9 mouse cellular contexts compared by ENCODE assay signal in the genomic region with DNA sequence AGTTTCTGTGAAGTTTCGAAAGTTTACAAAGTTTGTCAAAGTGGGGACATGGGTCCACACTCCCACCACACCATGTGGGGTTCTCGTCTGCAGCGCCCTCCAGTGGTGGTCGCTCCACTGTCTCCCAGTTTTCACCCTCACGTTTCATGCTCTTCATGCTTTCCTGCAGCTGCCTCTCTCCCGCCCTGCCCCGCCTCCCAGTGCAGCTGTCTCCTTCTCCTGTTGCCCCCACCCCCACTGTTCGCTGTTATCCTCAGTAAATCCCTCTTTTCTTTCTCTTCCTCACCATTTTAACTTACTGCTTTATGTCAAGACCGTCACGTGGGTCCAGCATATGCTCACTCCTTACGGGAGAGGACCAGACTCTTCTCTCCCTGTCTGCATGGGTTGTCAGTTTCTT. TPM values are rescaled to one million over a fixed set of nuclear protein-coding genes. Genes with fewer than 3 reads are reported as not detected.
DNase-seq lines count a peak whose midpoint lies in the region; ATAC-seq and TF ChIP-seq lines count a peak whose summit lies in the region.
"Had no signal": no experiment of that assay in that cellular context is flagged by ENCODE, and none has a peak within 500 bp of the region (broad histone marks: within the 10 kb centered on the region; RNA-seq: fewer than 3 reads in every experiment).

No protein-coding gene starts in this region.

- DNase-seq in hindbrain, embryonic 10.5 days (ENCODE audit: low spot score): peak; percentile 10
- DNase-seq in 3134 (ENCODE audit: extremely low read depth, insufficient read length, low spot score): peak; percentile 21
- no peak for DNase-seq in G1E (ENCODE audit: low spot score)
- peak; percentile 49 for DNase-seq in limb, embryonic 11.5 days (ENCODE audit: low spot score)
- no peak for DNase-seq in adrenal gland, postnatal 25 days
- DNase-seq in cerebellum, postnatal 25 days: no peak

- WGBS in hindbrain, embryonic 10.5 days: 35% methylated on average over 11 of the region's 11 CpGs
- WGBS in hindbrain, embryonic 12.5 days: 40% methylated on average over 11 of the region's 11 CpGs
- WGBS in limb, embryonic 11.5 days: 40% methylated on average over 11 of the region's 11 CpGs

- no peak overlapping the region for H3K27ac ChIP-seq in hindbrain, embryonic 10.5 days
- H3K27ac ChIP-seq in hindbrain, embryonic 12.5 days: no peak overlapping the region
- no peak overlapping the region for H3K27ac ChIP-seq in limb, embryonic 11.5 days (replicated peaks; ENCODE audit: low read depth, low read length)
- H3K27ac ChIP-seq: heart, embryonic 15.5 days had no signal

- ATAC-seq in hindbrain, embryonic 12.5 days (ENCODE audit: low FRiP score): no peak
- no peak for ATAC-seq in G1E (ENCODE audit: extremely low read depth, insufficient number of reproducible peaks, low FRiP score, poor library complexity, severe bottlenecking)
- ATAC-seq in limb, embryonic 11.5 days (ENCODE audit: insufficient number of reproducible peaks, low FRiP score, low TSS enrichment, low read depth): no peak
- ATAC-seq in cerebellum, adult (ENCODE audit: insufficient number of reproducible peaks, low FRiP score, low TSS enrichment): no peak

- H3K4me3 ChIP-seq in hindbrain, embryonic 10.5 days: no peak overlapping the region
- no peak overlapping the region for H3K4me3 ChIP-seq in hindbrain, embryonic 12.5 days
- H3K4me3 ChIP-seq in G1E (ENCODE audit: low read depth, low read length): no peak overlapping the region
- H3K4me3 ChIP-seq in limb, embryonic 11.5 days (ENCODE audit: low read depth, low read length): no peak overlapping the region
- H3K4me3 ChIP-seq: heart, embryonic 15.5 days had no signal

- H3K4me1 ChIP-seq in hindbrain, embryonic 10.5 days (replicated peaks): peaks cover 3% of the 10 kb centered on the region; the same call in 1 of the 2 replicates
- no peaks in the 10 kb centered on the region for H3K4me1 ChIP-seq in hindbrain, embryonic 12.5 days
- peaks cover 25% of the 10 kb centered on the region for H3K4me1 ChIP-seq in G1E (ENCODE audit: insufficient read depth, low read depth, low read length)
- H3K4me1 ChIP-seq in limb, embryonic 11.5 days (ENCODE audit: control insufficient read depth, insufficient read depth, low read length): no peaks in the 10 kb centered on the region
- H3K4me1 ChIP-seq: heart, embryonic 15.5 days had no signal

- no peak overlapping the region for H3K4me2 ChIP-seq in hindbrain, embryonic 12.5 days (replicated peaks)
- no peak overlapping the region for H3K4me2 ChIP-seq in limb, embryonic 11.5 days (ENCODE audit: low read depth, severe bottlenecking)
- H3K4me2 ChIP-seq: heart, embryonic 15.5 days had no signal

- H3K9ac ChIP-seq in hindbrain, embryonic 12.5 days: no peak overlapping the region
- no peak overlapping the region for H3K9ac ChIP-seq in limb, embryonic 11.5 days (ENCODE audit: low read length)
- H3K9ac ChIP-seq: heart, embryonic 15.5 days had no signal

- peak; percentile 31; the same call in 1 of the 2 replicates for TF ChIP-seq CTCF in G1E (IDR thresholded peaks at IDR 0.05; ENCODE audit: low read depth, low read length)

- no peaks in the 10 kb centered on the region for H3K27me3 ChIP-seq in hindbrain, embryonic 10.5 days (ENCODE audit: insufficient read depth, poor library complexity, severe bottlenecking)
- no peaks in the 10 kb centered on the region for H3K27me3 ChIP-seq in hindbrain, embryonic 12.5 days
- no peaks in the 10 kb centered on the region for H3K27me3 ChIP-seq in G1E (ENCODE audit: insufficient read depth, low read length)
- H3K27me3 ChIP-seq in limb, embryonic 11.5 days (ENCODE audit: control insufficient read depth, insufficient read depth, low read length): no peaks in the 10 kb centered on the region
- H3K27me3 ChIP-seq: heart, embryonic 15.5 days had no signal

- no peaks in the 10 kb centered on the region for H3K9me3 ChIP-seq in hindbrain, embryonic 10.5 days
- H3K9me3 ChIP-seq in hindbrain, embryonic 12.5 days (replicated peaks): no peaks in the 10 kb centered on the region
- H3K9me3 ChIP-seq in G1E (replicated peaks): no peaks in the 10 kb centered on the region
- no peaks in the 10 kb centered on the region for H3K9me3 ChIP-seq in limb, embryonic 11.5 days (ENCODE audit: control insufficient read depth, low read length)
- H3K9me3 ChIP-seq: heart, embryonic 15.5 days had no signal

- H3K36me3 ChIP-seq in hindbrain, embryonic 10.5 days: peaks cover 33% of the 10 kb centered on the region
- H3K36me3 ChIP-seq in hindbrain, embryonic 12.5 days: peaks cover 30% of the 10 kb centered on the region
- H3K36me3 ChIP-seq in G1E (replicated peaks): peaks cover 86% of the 10 kb centered on the region
- H3K36me3 ChIP-seq in limb, embryonic 11.5 days (ENCODE audit: control insufficient read depth, insufficient read depth, low read length): no peaks in the 10 kb centered on the region; the same call in 1 of the 2 replicates

RNA-seq across cellular contexts. Expression of gene Cse1l, which starts 18.0 kb away (rescaled TPM):
- polyA plus RNA-seq in hindbrain, embryonic 10.5 days (2016; fragmentation: Nextera tagmentation; extraction: Ambion mirVana): 165 and 190 TPM in 2 replicates
- 133 and 136 TPM in 2 replicates for polyA plus RNA-seq in hindbrain, embryonic 12.5 days (2016; fragmentation: Nextera tagmentation; extraction: Ambion mirVana)
- total RNA-seq in G1E (2014; fragmentation: Nextera tagmentation) (174 and 182 TPM in 2 replicates), G1E (2017) (124 and 141 TPM in 2 replicates)
- 9.9 and 18.2 TPM in 2 replicates for polyA plus RNA-seq in G1E (2012)
- polyA plus RNA-seq in limb, embryonic 11.5 days (2014; fragmentation: Nextera tagmentation; extraction: Ambion mirVana): 224 and 226 TPM in 2 replicates
- total RNA-seq in adrenal gland, postnatal 25 days (2021): 67.6 and 83.7 TPM in 2 replicates

Comparison
In these comparisons a context has a peak if more than half of its experiments do, and no peak if none do; other contexts are left out.
1. DNase-seq: peak in hindbrain, embryonic 10.5 days (single experiment), 3134 (single experiment) and limb, embryonic 11.5 days (single experiment); none in G1E (single experiment), adrenal gland, postnatal 25 days (single experiment) and cerebellum, postnatal 25 days (0 of 2).